Mouse (Mus musculus) ES-E14 (cell line): Measurements from ENCODE around the gene Lig3.

Experiments used
- CHD2 ChIP-seq: IDR thresholded peaks from 2 replicates; pipeline ENCODE4 v1.6.1; 2014; ENCODE audit warnings: mild to moderate bottlenecking, low read depth, low read length, inconsistent platforms
- HCFC1 ChIP-seq: IDR thresholded peaks from 2 replicates; pipeline ENCODE4 v1.6.1; 2012; ENCODE audit warnings: low read length, inconsistent platforms, borderline replicate concordance; ENCODE audit not compliant: insufficient read depth
- MAFK ChIP-seq: IDR thresholded peaks from 2 replicates; pipeline ENCODE4 v1.6.1; 2014; ENCODE audit warnings: mild to moderate bottlenecking, low read depth, low read length, inconsistent platforms; ENCODE audit not compliant: insufficient read depth
- ZC3H11A ChIP-seq: IDR thresholded peaks from 2 replicates; pipeline ENCODE4 v1.6.1; 2012; ENCODE audit warnings: low read depth, mild to moderate bottlenecking, inconsistent platforms, low read length, borderline replicate concordance
- ZNF384 ChIP-seq: IDR thresholded peaks from 2 replicates; pipeline ENCODE4 v1.6.1; 2012; ENCODE audit warnings: low read depth, low read length, inconsistent platforms

DNA sequence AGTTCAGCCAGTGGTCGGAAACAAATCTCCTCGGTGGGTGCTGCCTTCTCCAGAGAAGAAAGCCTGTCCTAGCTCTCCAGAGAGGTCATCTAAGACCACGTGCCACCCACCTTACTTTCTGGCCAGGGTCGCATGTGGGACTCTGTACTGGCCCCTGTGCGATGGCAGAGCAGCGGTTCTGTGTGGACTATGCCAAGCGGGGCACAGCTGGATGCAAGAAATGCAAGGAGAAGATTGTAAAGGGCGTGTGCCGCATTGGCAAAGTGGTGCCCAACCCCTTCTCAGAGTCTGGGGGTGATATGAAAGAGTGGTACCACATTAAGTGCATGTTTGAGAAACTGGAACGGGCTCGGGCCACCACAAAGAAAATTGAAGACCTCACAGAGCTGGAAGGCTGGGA lies 2.5 kb downstream of the Lig3 start:
- TF ChIP-seq HCFC1 (no peak), ZC3H11A (no peak), ZNF384 (no peak), MAFK (no peak), CHD2 (no peak)
